Mouse (Mus musculus) olfactory bulb, adult 2 months (tissue): ENCODE measurements around the gene Cplx1. TPM values are rescaled to one million over a fixed set of nuclear protein-coding genes. Genes with fewer than 3 reads are reported as not detected.
"Not testable (repeated sequence)": the region's sequence is repeated elsewhere in the genome, so short reads cannot be mapped to it uniquely, and the experiment has no call there.

Experiments
- H3K27ac ChIP-seq: fragments of 200-500 bp; 2 replicates; pipeline ENCODE4 v1.5.1; 2012; ENCODE audit warnings: low read depth, low read length; ENCODE audit not compliant: insufficient read depth
- H3K4me1 ChIP-seq: fragments of 200-500 bp; 2 replicates; pipeline ENCODE4 v1.6.1; 2012; ENCODE audit warnings: low read length; ENCODE audit not compliant: control insufficient read depth, insufficient read depth
- H3K4me3 ChIP-seq: fragments of 200-500 bp; 2 replicates; pipeline ENCODE4 v1.5.1; 2012; ENCODE audit warnings: mild to moderate bottlenecking, low read depth, low read length, moderate library complexity; ENCODE audit not compliant: insufficient read depth
- CTCF ChIP-seq: fragments of 200-500 bp; IDR thresholded peaks from 2 replicates; pipeline ENCODE4 v1.5.1; 2012; ENCODE audit warnings: low read depth, mild to moderate bottlenecking, low read length, moderate library complexity; ENCODE audit not compliant: insufficient read depth
- POLR2A ChIP-seq: fragments of 200-500 bp; IDR thresholded peaks from 2 replicates; pipeline ENCODE4 v1.6.1; 2012; ENCODE audit warnings: mild to moderate bottlenecking, low read depth, low read length, moderate library complexity; ENCODE audit not compliant: insufficient read depth
- WGBS: fragments of 180-500 bp; shearing (Covaris S2); methylation state at CpG from one replicate; pipeline ENCODE4 v1.1.7; 2018; 5-methylcytosine and 5-hydroxymethylcytosine counted together
- polyA plus RNA-seq: library from polyadenylated mRNA; stranded (reverse); fragments of >200 nt; gene quantifications from 2 replicates; pipeline ENCODE4 v1.2.4, GENCODE M21; 2012; ENCODE audit warnings: low replicate concordance; ENCODE audit not compliant: missing spikeins, insufficient read depth, insufficient read length

Cplx1 gene
- polyA plus RNA-seq, 1 experiment: 534 TPM

- Histone ChIP-seq H3K4me3 (no peak overlapping the region), H3K27ac (no peak overlapping the region), H3K4me1 (peaks cover 4% of the 10 kb centered on the region; the same call in 1 of the 2 replicates)
- TF ChIP-seq CTCF (no peak), POLR2A (no peak)
- WGBS: 73% methylated on average over 5 of the region's 5 CpGs
These were observed 30.9 kb downstream of the Cplx1 start for GRCm38 (mm10) chr5:108518951-108519350.

- 83% methylated on average over 9 of the region's 9 CpGs for WGBS
- Histone ChIP-seq H3K4me1 (peaks cover 6% of the 10 kb centered on the region; the same call in 1 of the 2 replicates), H3K27ac (no peak overlapping the region), H3K4me3 (no peak overlapping the region)
- TF ChIP-seq POLR2A (no peak), CTCF (no peak)
These were observed 31.5 kb downstream of the Cplx1 start for GRCm38 (mm10) chr5:108518106-108518885.

- Histone ChIP-seq H3K27ac (no peak overlapping the region), H3K4me3 (no peak overlapping the region), H3K4me1 (peaks cover 2% of the 10 kb centered on the region; the same call in 1 of the 2 replicates)
- 91% methylated on average over 3 of the region's 3 CpGs for WGBS
- TF ChIP-seq CTCF: no peak
- TF ChIP-seq POLR2A: no peak
These were observed 33.2 kb downstream of the Cplx1 start for GRCm38 (mm10) chr5:108516655-108517054.

- TF ChIP-seq POLR2A (no peak), CTCF (no peak)
- H3K27ac ChIP-seq: no peak overlapping the region
- H3K4me1 ChIP-seq: 0 out of 2 replicates have a peak, but pooled peaks cover 2% of the 10 kb centered on the region
- H3K4me3 ChIP-seq: no peak overlapping the region
- WGBS: 58% methylated on average over 6 of the region's 6 CpGs
These were observed 34.1 kb downstream of the Cplx1 start for GRCm38 (mm10) chr5:108515581-108516361.

GRCm38 (mm10) chr5:108502286-108502685 lies 47.5 kb downstream of the Cplx1 start:
- Histone ChIP-seq H3K4me3 (no peak overlapping the region), H3K4me1 (no peaks in the 10 kb centered on the region), H3K27ac (no peak overlapping the region)
- TF ChIP-seq POLR2A (no peak), CTCF (no peak)
- 91% methylated on average over 18 of the region's 18 CpGs for WGBS

- 81% methylated on average over 1 of the region's 1 CpGs for WGBS
- Histone ChIP-seq H3K27ac (no peak overlapping the region), H3K4me3 (no peak overlapping the region)
These were observed 48.3 kb downstream of the Cplx1 start for GRCm38 (mm10) chr5:108501573-108501972.

GRCm38 (mm10) chr5:108486148-108486547 lies 63.7 kb downstream of the Cplx1 start:
- H3K4me1 ChIP-seq, H3K4me3 ChIP-seq, H3K27ac ChIP-seq: not testable (repeated sequence)
- WGBS: over 99% methylated on average over 5 of the region's 5 CpGs

More at GRCm38 (mm10) chr5:108501573-108501972, 48.3 kb downstream of the Cplx1 start:
- H3K4me1 ChIP-seq: no peaks in the 10 kb centered on the region
- TF ChIP-seq POLR2A: no peak

- Histone ChIP-seq H3K4me3 (no peak overlapping the region), H3K27ac (no peak overlapping the region), H3K4me1 (no peaks in the 10 kb centered on the region)
- WGBS: 93% methylated on average over 2 of the region's 2 CpGs
- no peak for TF ChIP-seq POLR2A
- no peak for TF ChIP-seq CTCF
These were observed 64.6 kb downstream of the Cplx1 start for GRCm38 (mm10) chr5:108485239-108485638.

GRCm38 (mm10) chr5:108483006-108483405 lies 66.8 kb downstream of the Cplx1 start:
- WGBS: 90% methylated on average over 6 of the region's 6 CpGs
- no peak for TF ChIP-seq POLR2A

More at GRCm38 (mm10) chr5:108483006-108483405, 66.8 kb downstream of the Cplx1 start:
- no peak overlapping the region for H3K4me3 ChIP-seq
- H3K27ac ChIP-seq: no peak overlapping the region
- no peaks in the 10 kb centered on the region for H3K4me1 ChIP-seq
